Mouse (Mus musculus) heart, postnatal 0 days (tissue): ENCODE measurements around the gene Adamts12. TPM values are rescaled to one million over a fixed set of nuclear protein-coding genes. Genes with fewer than 3 reads are reported as not detected.

ENCODE experiments used
- ATAC-seq: fragments of 200-750 bp; cut with Nextera tagmentation; 2 replicates; pipeline ENCODE4 v1.8.0; 2017; ENCODE audit warnings: low read depth, moderate number of reproducible peaks, moderate library complexity; ENCODE audit not compliant: insufficient read depth
- DNase-seq: peaks from one replicate; pipeline ENCODE4 v3.0.0-alpha.2; 2016; ENCODE audit warnings: low spot score
- H3K27ac ChIP-seq: fragments of 300-500 bp; sonication (generic); 2 replicates; pipeline ENCODE4 v1.5.1; 2014; ENCODE audit warnings: low read depth, mild to moderate bottlenecking
- H3K27me3 ChIP-seq: fragments of 300-500 bp; sonication (generic); 2 replicates; pipeline ENCODE4 v1.6.1; 2014; ENCODE audit warnings: low read length, mixed read lengths; ENCODE audit not compliant: control insufficient read depth, insufficient read depth
- H3K36me3 ChIP-seq: fragments of 300-500 bp; sonication (generic); replicated peaks from 2 replicates; pipeline ENCODE4 v1.6.1; 2014; ENCODE audit warnings: low read length, mixed read lengths; ENCODE audit not compliant: control insufficient read depth, insufficient read depth
- H3K4me1 ChIP-seq: fragments of 300-500 bp; sonication (generic); 2 replicates; pipeline ENCODE4 v1.6.1; 2014; ENCODE audit warnings: antibody characterized with exemption; ENCODE audit not compliant: control insufficient read depth, insufficient read depth
- H3K4me2 ChIP-seq: fragments of 300-500 bp; sonication (generic); 2 replicates; pipeline ENCODE4 v1.6.1; 2014; ENCODE audit warnings: low read depth, mild to moderate bottlenecking, low read length, moderate library complexity
- H3K4me3 ChIP-seq: fragments of 300-500 bp; sonication (generic); 2 replicates; pipeline ENCODE4 v1.5.1; 2014; ENCODE audit warnings: low read depth, low read length
- H3K9ac ChIP-seq: fragments of 300-500 bp; sonication (generic); replicated peaks from 2 replicates; pipeline ENCODE4 v1.6.1; 2014; ENCODE audit warnings: low read depth, low read length, mixed read lengths
- H3K9me3 ChIP-seq: fragments of 300-500 bp; sonication (generic); replicated peaks from 2 replicates; pipeline ENCODE4 v1.6.1; 2016; ENCODE audit warnings: low read length; ENCODE audit not compliant: control insufficient read depth
- CTCF ChIP-seq: IDR thresholded peaks from 2 replicates; pipeline ENCODE4 v1.5.1; 2016; ENCODE audit warnings: antibody characterized with exemption, control low read depth, low read depth
- EP300 ChIP-seq: IDR thresholded peaks from 2 replicates; pipeline ENCODE4 v1.6.1; 2016; ENCODE audit warnings: antibody characterized with exemption, low read depth
- WGBS: fragments of 180-500 bp; shearing (Covaris S2); extraction: QIAGEN DNeasy Blood & Tissue Kit; methylation state at CpG from one replicate; pipeline ENCODE4 v1.1.7; 2014; 5-methylcytosine and 5-hydroxymethylcytosine counted together
- polyA plus RNA-seq: library from polyadenylated mRNA; unstranded; fragments of >200 nt; fragmentation: Nextera tagmentation; extraction: Ambion mirVana; gene quantifications from 2 replicates; pipeline ENCODE4 v1.2.1, GENCODE M21; 2015
- total RNA-seq: library from RNA; depleted of rRNA; stranded (reverse); fragments of >200 nt; gene quantifications from 2 replicates; pipeline ENCODE4 v1.2.3, GENCODE M21; 2014; ENCODE audit warnings: low replicate concordance

Gene Adamts12
- total and polyA plus RNA-seq, 2 experiments from 2014 or later = 1.1 to 6.4 TPM

GRCm38 (mm10) chr15:11379431-11380086 is 315.0 kb downstream of the Adamts12 start:
- TF ChIP-seq CTCF (no peak), EP300 (no peak)
- 76% methylated on average over 8 of the region's 8 CpGs for WGBS
- H3K9ac ChIP-seq = no peak overlapping the region
- no peak overlapping the region for H3K27ac ChIP-seq
- H3K36me3 ChIP-seq = peaks cover 9% of the 10 kb centered on the region
- H3K4me3 ChIP-seq = no peak overlapping the region
- no peaks in the 10 kb centered on the region for H3K9me3 ChIP-seq
- no peak overlapping the region for H3K4me2 ChIP-seq
- no peak for ATAC-seq
- DNase-seq = no peak
- H3K4me1 ChIP-seq = no peaks in the 10 kb centered on the region
- no peaks in the 10 kb centered on the region for H3K27me3 ChIP-seq

DNA sequence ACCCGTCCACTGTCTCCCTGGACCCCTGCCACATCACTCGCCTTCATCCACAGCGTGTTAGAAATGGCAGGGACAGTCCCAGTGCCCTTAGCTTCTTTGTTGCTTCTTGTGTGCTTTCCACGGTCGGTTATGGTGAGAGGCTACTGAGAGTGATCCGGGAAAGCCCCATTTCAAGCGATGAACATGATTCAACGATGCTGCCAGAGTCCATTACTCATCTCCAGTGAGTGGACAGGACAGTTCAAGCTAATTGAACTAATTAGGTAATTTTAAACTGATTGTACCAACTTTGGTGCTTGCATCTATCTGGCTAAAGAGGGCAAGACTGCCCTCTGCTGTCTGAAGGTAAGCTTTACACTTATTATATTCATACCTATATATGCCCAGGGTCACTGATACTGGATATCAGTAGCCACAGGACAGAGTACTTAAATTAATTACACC is 315.5 kb downstream of the Adamts12 start:
- Histone ChIP-seq H3K9ac (no peak overlapping the region), H3K27ac (no peak overlapping the region), H3K36me3 (peaks cover 15% of the 10 kb centered on the region), H3K4me2 (no peak overlapping the region), H3K27me3 (no peaks in the 10 kb centered on the region), H3K4me3 (no peak overlapping the region), H3K4me1 (no peaks in the 10 kb centered on the region), H3K9me3 (no peaks in the 10 kb centered on the region)
- ATAC-seq (no peak), DNase-seq (peak; percentile 19)
- 43% methylated on average over 8 of the region's 8 CpGs for WGBS
- peak; percentile 61 for TF ChIP-seq CTCF
- TF ChIP-seq EP300 = no peak

- ATAC-seq (no peak), DNase-seq (no peak)
- Histone ChIP-seq H3K4me2 (no peak overlapping the region), H3K27ac (no peak overlapping the region), H3K27me3 (no peaks in the 10 kb centered on the region), H3K4me3 (no peak overlapping the region), H3K9ac (no peak overlapping the region), H3K4me1 (no peaks in the 10 kb centered on the region), H3K9me3 (no peaks in the 10 kb centered on the region), H3K36me3 (peaks cover 20% of the 10 kb centered on the region)
- 70% methylated on average over 8 of the region's 8 CpGs for WGBS
- TF ChIP-seq EP300 = no peak
Observed at GRCm38 (mm10) chr15:11380616-11381015, 316.0 kb downstream of the Adamts12 start.

- no peaks in the 10 kb centered on the region for H3K4me1 ChIP-seq
- peaks cover 39% of the 10 kb centered on the region for H3K36me3 ChIP-seq
- no peak overlapping the region for H3K4me2 ChIP-seq
- H3K9ac ChIP-seq = no peak overlapping the region
- no peaks in the 10 kb centered on the region for H3K9me3 ChIP-seq
- ATAC-seq = no peak
- WGBS = 87% methylated on average over 12 of the region's 12 CpGs
- TF ChIP-seq CTCF (no peak), EP300 (no peak)
- no peak overlapping the region for H3K4me3 ChIP-seq
- no peaks in the 10 kb centered on the region for H3K27me3 ChIP-seq
- no peak for DNase-seq
- H3K27ac ChIP-seq = no peak overlapping the region
Observed at GRCm38 (mm10) chr15:11382585-11382984, 318.0 kb downstream of the Adamts12 start.

- WGBS = 96% methylated on average over 21 of the region's 21 CpGs
Observed at GRCm38 (mm10) chr15:11383796-11384195, 319.2 kb downstream of the Adamts12 start.

GRCm38 (mm10) chr15:11392903-11393302 is 328.3 kb downstream of the Adamts12 start:
- H3K36me3 ChIP-seq = peaks cover 84% of the 10 kb centered on the region
- H3K27ac ChIP-seq = no peak overlapping the region
- no peaks in the 10 kb centered on the region for H3K4me1 ChIP-seq
- no peak overlapping the region for H3K4me3 ChIP-seq
- TF ChIP-seq EP300 (no peak), CTCF (no peak)
- ATAC-seq = no peak
- DNase-seq = no peak
- no peaks in the 10 kb centered on the region for H3K9me3 ChIP-seq
- no peaks in the 10 kb centered on the region for H3K27me3 ChIP-seq
- WGBS = 92% methylated on average over 16 of the region's 16 CpGs
- no peak overlapping the region for H3K9ac ChIP-seq
- H3K4me2 ChIP-seq = no peak overlapping the region

More at GRCm38 (mm10) chr15:11383796-11384195, 319.2 kb downstream of the Adamts12 start:
- H3K4me3 ChIP-seq = no peak overlapping the region
- no peak overlapping the region for H3K4me2 ChIP-seq
- ATAC-seq = no peak
- peaks cover 52% of the 10 kb centered on the region for H3K36me3 ChIP-seq
- H3K27me3 ChIP-seq = no peaks in the 10 kb centered on the region
- no peak for DNase-seq
- no peak overlapping the region for H3K27ac ChIP-seq
- no peaks in the 10 kb centered on the region for H3K4me1 ChIP-seq
- H3K9ac ChIP-seq = no peak overlapping the region
- TF ChIP-seq CTCF = no peak
- no peak for TF ChIP-seq EP300
- no peaks in the 10 kb centered on the region for H3K9me3 ChIP-seq
